Comparison of ENCODE assay signal across 18 mouse cellular contexts in the genomic region with DNA sequence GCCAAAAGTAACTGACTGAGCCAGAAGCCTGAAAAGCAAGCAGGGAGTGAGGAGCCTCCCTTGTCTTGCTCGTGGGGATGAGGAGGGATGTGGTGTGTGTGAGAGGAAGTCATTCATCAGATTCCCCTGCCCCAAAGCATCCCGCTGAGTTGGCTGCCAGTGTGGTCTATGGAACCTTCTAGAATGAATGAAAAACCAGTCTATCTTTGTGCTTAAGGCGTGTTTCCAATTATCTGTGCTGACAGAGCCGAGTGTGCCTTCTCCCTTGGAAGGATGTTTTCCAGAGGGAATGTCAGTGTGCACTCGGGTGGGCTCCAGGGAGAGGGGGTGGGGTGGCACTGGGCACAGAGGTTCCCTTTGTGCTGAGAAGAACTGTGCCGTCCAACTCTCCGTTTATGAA. TPM values are rescaled to one million over a fixed set of nuclear protein-coding genes. Genes with fewer than 3 reads are reported as not detected.
DNase-seq lines count a peak whose midpoint lies in the region; ATAC-seq lines count a peak whose summit lies in the region.
"Had no signal": no experiment of that assay in that cellular context is flagged by ENCODE, and none has a peak within 500 bp of the region (broad histone marks: within the 10 kb centered on the region; RNA-seq: fewer than 3 reads in every experiment).

No protein-coding gene starts in this region.

- DNase-seq in embryonic facial prominence, embryonic 11.5 days (ENCODE audit: low spot score) = peak; percentile 26
- DNase-seq in embryonic facial prominence, embryonic 10.5 days (ENCODE audit: low spot score) = no peak
- no peak for DNase-seq in midbrain, embryonic 10.5 days (ENCODE audit: low spot score)
- DNase-seq in B cell, adult 2 months = no peak
- DNase-seq in heart, adult 8-10 months (ENCODE audit: low spot score) = no peak
- DNase-seq: adrenal gland, postnatal 14 days; gastrocnemius, postnatal 25 days; lung, postnatal 36 days; thymus, postnatal 36 days had no signal

- H3K9me3 ChIP-seq in embryonic facial prominence, embryonic 11.5 days (replicated peaks; ENCODE audit: control insufficient read depth, low read length) = no peaks in the 10 kb centered on the region
- 0 out of 2 replicates have a peak, but pooled peaks cover 4% of the 10 kb centered on the region for H3K9me3 ChIP-seq in embryonic facial prominence, embryonic 10.5 days
- H3K9me3 ChIP-seq in midbrain, embryonic 15.5 days = 0 out of 2 replicates have a peak, but pooled peaks cover 2% of the 10 kb centered on the region
- no peaks in the 10 kb centered on the region; the same call in 1 of the 2 replicates for H3K9me3 ChIP-seq in midbrain, embryonic 10.5 days (replicated peaks)
- no peaks in the 10 kb centered on the region for H3K9me3 ChIP-seq in hindbrain, embryonic 15.5 days
- H3K9me3 ChIP-seq: liver, embryonic 15.5 days; stomach, embryonic 15.5 days had no signal

- H3K36me3 ChIP-seq in embryonic facial prominence, embryonic 11.5 days (replicated peaks; ENCODE audit: control insufficient read depth, insufficient read depth, low read depth, low read length) = no peaks in the 10 kb centered on the region
- no peaks in the 10 kb centered on the region for H3K36me3 ChIP-seq in embryonic facial prominence, embryonic 10.5 days (replicated peaks)
- H3K36me3 ChIP-seq in midbrain, embryonic 15.5 days (replicated peaks) = no peaks in the 10 kb centered on the region
- no peaks in the 10 kb centered on the region for H3K36me3 ChIP-seq in midbrain, embryonic 10.5 days
- no peaks in the 10 kb centered on the region for H3K36me3 ChIP-seq in hindbrain, embryonic 15.5 days
- H3K36me3 ChIP-seq: heart, embryonic 13.5 days; limb, embryonic 12.5 days; liver, embryonic 15.5 days; stomach, embryonic 15.5 days had no signal

- no peak overlapping the region for H3K4me2 ChIP-seq in embryonic facial prominence, embryonic 11.5 days (ENCODE audit: low read depth, low read length)
- no peak overlapping the region for H3K4me2 ChIP-seq in midbrain, embryonic 15.5 days
- H3K4me2 ChIP-seq in hindbrain, embryonic 15.5 days = no peak overlapping the region
- H3K4me2 ChIP-seq: heart, embryonic 13.5 days; limb, embryonic 12.5 days; liver, embryonic 15.5 days; stomach, embryonic 15.5 days had no signal

- no peaks in the 10 kb centered on the region for H3K27me3 ChIP-seq in embryonic facial prominence, embryonic 11.5 days (ENCODE audit: control insufficient read depth, insufficient read depth, low read length)
- peaks cover 7% of the 10 kb centered on the region; the same call in 1 of the 2 replicates for H3K27me3 ChIP-seq in embryonic facial prominence, embryonic 10.5 days (replicated peaks; ENCODE audit: low read depth, poor library complexity, severe bottlenecking)
- H3K27me3 ChIP-seq in midbrain, embryonic 15.5 days (replicated peaks) = no peaks in the 10 kb centered on the region
- H3K27me3 ChIP-seq in midbrain, embryonic 10.5 days (ENCODE audit: low read depth, poor library complexity, severe bottlenecking) = peaks cover 14% of the 10 kb centered on the region
- H3K27me3 ChIP-seq in hindbrain, embryonic 15.5 days = no peaks in the 10 kb centered on the region
- H3K27me3 ChIP-seq: stomach, embryonic 15.5 days had no signal

- no peak overlapping the region for H3K27ac ChIP-seq in embryonic facial prominence, embryonic 11.5 days (replicated peaks; ENCODE audit: low read depth, low read length)
- H3K27ac ChIP-seq in embryonic facial prominence, embryonic 10.5 days (replicated peaks) = no peak overlapping the region
- H3K27ac ChIP-seq in midbrain, embryonic 15.5 days = 0 out of 2 replicates have a peak overlapping the region, but pooled peaks have one; percentile 20
- H3K27ac ChIP-seq in midbrain, embryonic 10.5 days (replicated peaks) = no peak overlapping the region
- H3K27ac ChIP-seq in hindbrain, embryonic 15.5 days (replicated peaks) = peak overlapping the region; percentile 45; the same call in 1 of the 2 replicates
- H3K27ac ChIP-seq: heart, embryonic 13.5 days; limb, embryonic 12.5 days; liver, embryonic 15.5 days; stomach, embryonic 15.5 days had no signal

- no peak overlapping the region for H3K4me3 ChIP-seq in embryonic facial prominence, embryonic 11.5 days (ENCODE audit: low read depth, low read length)
- no peak overlapping the region for H3K4me3 ChIP-seq in embryonic facial prominence, embryonic 10.5 days
- no peak overlapping the region for H3K4me3 ChIP-seq in midbrain, embryonic 15.5 days
- no peak overlapping the region for H3K4me3 ChIP-seq in midbrain, embryonic 10.5 days
- no peak overlapping the region for H3K4me3 ChIP-seq in hindbrain, embryonic 15.5 days
- H3K4me3 ChIP-seq: heart, embryonic 13.5 days; limb, embryonic 12.5 days; liver, embryonic 15.5 days; stomach, embryonic 15.5 days had no signal

- no peaks in the 10 kb centered on the region; the same call in 1 of the 2 replicates for H3K4me1 ChIP-seq in embryonic facial prominence, embryonic 11.5 days (ENCODE audit: control insufficient read depth, insufficient read depth, low read length)
- H3K4me1 ChIP-seq in embryonic facial prominence, embryonic 10.5 days = peaks cover 22% of the 10 kb centered on the region
- peaks cover 20% of the 10 kb centered on the region for H3K4me1 ChIP-seq in midbrain, embryonic 15.5 days
- peaks cover 15% of the 10 kb centered on the region for H3K4me1 ChIP-seq in midbrain, embryonic 10.5 days
- H3K4me1 ChIP-seq in hindbrain, embryonic 15.5 days (replicated peaks) = peaks cover 22% of the 10 kb centered on the region
- H3K4me1 ChIP-seq: liver, embryonic 15.5 days had no signal

- WGBS in embryonic facial prominence, embryonic 11.5 days = 10% methylated on average over 7 of the region's 7 CpGs
- 13% methylated on average over 7 of the region's 7 CpGs for WGBS in embryonic facial prominence, embryonic 10.5 days
- WGBS in midbrain, embryonic 15.5 days = 20% methylated on average over 7 of the region's 7 CpGs
- 39% methylated on average over 7 of the region's 7 CpGs for WGBS in midbrain, embryonic 10.5 days
- WGBS in hindbrain, embryonic 15.5 days = 11% methylated on average over 7 of the region's 7 CpGs

- no peak overlapping the region for H3K9ac ChIP-seq in embryonic facial prominence, embryonic 11.5 days (replicated peaks; ENCODE audit: low read length)
- H3K9ac ChIP-seq in midbrain, embryonic 15.5 days = no peak overlapping the region
- no peak overlapping the region for H3K9ac ChIP-seq in hindbrain, embryonic 15.5 days
- H3K9ac ChIP-seq: heart, embryonic 13.5 days; limb, embryonic 12.5 days; liver, embryonic 15.5 days; stomach, embryonic 15.5 days had no signal

- ATAC-seq in embryonic facial prominence, embryonic 11.5 days (replicated peaks; ENCODE audit: insufficient number of reproducible peaks, low FRiP score, low TSS enrichment, low read depth) = no peak
- 0 out of 2 replicates have a peak, but pooled peaks have one; percentile 58 for ATAC-seq in midbrain, embryonic 15.5 days (replicated peaks)
- peak; percentile 72 for ATAC-seq in hindbrain, embryonic 15.5 days (ENCODE audit: low FRiP score, low read depth)
- ATAC-seq in activated CD4-positive, CD25-positive, alpha-beta regulatory T cell, adult 4 months = no peak

RNA-seq across cellular contexts. Expression of gene Klhdc7a, which starts 19.2 kb away (rescaled TPM):
- 0.08 and 0.10 TPM in 2 replicates for polyA plus RNA-seq in embryonic facial prominence, embryonic 11.5 days (2014; fragmentation: Nextera tagmentation; extraction: Ambion mirVana)
- polyA plus RNA-seq in embryonic facial prominence, embryonic 10.5 days (2016; fragmentation: Nextera tagmentation; extraction: Ambion mirVana) = 0.34 TPM in 2 replicates
- 0.74 and 0.78 TPM in 2 replicates for polyA plus RNA-seq in midbrain, embryonic 15.5 days (2015; fragmentation: Nextera tagmentation; extraction: Ambion mirVana)
- 0.11 and 0.22 TPM in 2 replicates for polyA plus RNA-seq in midbrain, embryonic 10.5 days (2016; fragmentation: Nextera tagmentation; extraction: Ambion mirVana)
- polyA plus RNA-seq in hindbrain, embryonic 15.5 days (2015; fragmentation: Nextera tagmentation; extraction: Ambion mirVana) = 0.56 and 0.73 TPM in 2 replicates
- 1 to 10 TPM in 3 of 4 experiments, under 1 TPM in 1; 0.65 to 3.3 (median 1.8) TPM for total RNA-seq in heart, adult 8-10 months (2022)
- not detected for polyA plus RNA-seq in activated CD4-positive, CD25-positive, alpha-beta regulatory T cell, adult 4 months (2017; shearing (Covaris generic))
- total RNA-seq: common myeloid progenitor, adult 5-6 weeks; hematopoietic stem cell, adult 5-6 weeks had no signal
- polyA plus RNA-seq: limb, embryonic 12.5 days had no signal

Comparison
In these comparisons a context has a peak if more than half of its experiments do, and no peak if none do; other contexts are left out.
1. H3K27ac ChIP-seq: peak in midbrain, embryonic 15.5 days (single experiment) and hindbrain, embryonic 15.5 days (single experiment); none in embryonic facial prominence, embryonic 11.5 days (single experiment), embryonic facial prominence, embryonic 10.5 days (single experiment) and midbrain, embryonic 10.5 days (single experiment).
2. ATAC-seq: peak in midbrain, embryonic 15.5 days (single experiment) and hindbrain, embryonic 15.5 days (single experiment); none in embryonic facial prominence, embryonic 11.5 days (single experiment) and activated CD4-positive, CD25-positive, alpha-beta regulatory T cell, adult 4 months (single experiment).